Mouse (Mus musculus): ENCODE results near the gene Atg9a. TPM values are rescaled to one million over a fixed set of nuclear protein-coding genes. Genes with fewer than 3 reads are reported as not detected.

The Atg9a gene
- total and polyA plus RNA-seq, 3 experiments: 4.4 to 15.6 (median 12.9) TPM

GRCm38 (mm10) chr1:75239591-75239990 lies 47.6 kb upstream of the Atg9a start:
- Histone ChIP-seq H3K9me3 (replicated peaks; ENCODE audit: low read length) (no peaks in the 10 kb centered on the region), H3K4me2 (ENCODE audit: insufficient read depth, low read depth, poor library complexity, severe bottlenecking) (no peak overlapping the region), H3K36me3 (replicated peaks in 1 of 2; ENCODE audit: control insufficient read depth in 1 of 2, insufficient read depth in 1 of 2, low read length in 1 of 2) (peaks cover 33 to 59% of the 10 kb centered on the region in 2 experiments), H3K4me3 (replicated peaks in 1 of 3; ENCODE audit: low read depth in 2 of 3, low read length in 2 of 3, poor library complexity in 1 of 3) (no peak overlapping the region), H3K79me2 (replicated peaks; ENCODE audit: control insufficient read depth, extremely low read depth, insufficient read depth, poor library complexity, severe bottlenecking) (no peaks in the 10 kb centered on the region; the same call in 1 of the 2 replicates), H3K4me1 (ENCODE audit: control insufficient read depth in 1 of 2, insufficient read depth in 2 of 2) (peaks cover 7 to 27% of the 10 kb centered on the region in 2 experiments), H3K27me3 (replicated peaks) (no peaks in the 10 kb centered on the region), H3K27ac (ENCODE audit: insufficient read depth, low read depth) (no peak overlapping the region), H3K9ac (ENCODE audit: insufficient read depth, low read depth) (no peak overlapping the region)
- DNase-seq (ENCODE audit: extremely low read depth): no peak
- dilution Hi-C loops (cut with MboI; ENCODE audit: extremely low pct_ligation_motif_present, extremely low pct_unique_long_range_greater_than_20kb, low sequenced_read_pairs): no loop called here
- TF ChIP-seq POLR2A (IDR thresholded peaks at IDR 0.05; ENCODE audit: low read depth, low read length): no peak
- no peak for TF ChIP-seq RCOR1 (conservative IDR thresholded peaks at IDR 0.05; ENCODE audit: low read depth, low read length)
- no peak for TF ChIP-seq USF2 (conservative IDR thresholded peaks at IDR 0.05; ENCODE audit: low read depth, low read length)
- no peak for TF ChIP-seq UBTF (IDR thresholded peaks at IDR 0.05; ENCODE audit: low read depth, low read length)
- TF ChIP-seq ZNF384 (IDR thresholded peaks at IDR 0.05; ENCODE audit: low read depth, low read length): no peak
- TF ChIP-seq NRF1 (IDR thresholded peaks at IDR 0.05; ENCODE audit: low read depth, low read length): no peak
- TF ChIP-seq HCFC1 (IDR thresholded peaks at IDR 0.05; ENCODE audit: low read depth, low read length): no peak
- no peak for TF ChIP-seq MEF2A (IDR thresholded peaks at IDR 0.05; ENCODE audit: borderline replicate concordance, low read depth, low read length)
- TF ChIP-seq CTCF (conservative IDR thresholded peaks at IDR 0.05 in 1 of 2, IDR thresholded peaks at IDR 0.05 in 1 of 2; ENCODE audit: low read depth in 2 of 2, low read length in 2 of 2): no peak
- TF ChIP-seq SMC3 (IDR thresholded peaks at IDR 0.05; ENCODE audit: low read depth, low read length): no peak
- TF ChIP-seq CHD2 (IDR thresholded peaks at IDR 0.05; ENCODE audit: low read length): no peak
- TF ChIP-seq IRF4 (IDR thresholded peaks at IDR 0.05; ENCODE audit: low read depth, low read length): no peak
- no peak for TF ChIP-seq ELF1 (IDR thresholded peaks at IDR 0.05; ENCODE audit: low read depth, low read length)
- TF ChIP-seq KAT2A (IDR thresholded peaks at IDR 0.05; ENCODE audit: insufficient replicate concordance, low read length): no peak
- no peak for TF ChIP-seq ETS1 (conservative IDR thresholded peaks at IDR 0.05; ENCODE audit: low read depth, low read length)
- TF ChIP-seq EP300 (IDR thresholded peaks at IDR 0.05; ENCODE audit: low read length): no peak
- no peak for TF ChIP-seq RAD21 (IDR thresholded peaks at IDR 0.05; ENCODE audit: low read depth, low read length)
- no peak for TF ChIP-seq GABPA (IDR thresholded peaks at IDR 0.05; ENCODE audit: insufficient replicate concordance, low read depth, low read length)
- in situ Hi-C loops (cut with MboI; ENCODE audit: low pct_ligation_motif_present, low pct_unique_long_range_greater_than_20kb, low sequenced_read_pairs): no loop called here

GRCm38 (mm10) chr1:75236117-75237050 lies 44.4 kb upstream of the Atg9a start, which contains the start of gene Dnajb2:
TSS of gene Dnajb2 (plus strand) at chr1:75236406.
- H3K27me3 ChIP-seq (replicated peaks): no peaks in the 10 kb centered on the region
- H3K9me3 ChIP-seq (replicated peaks; ENCODE audit: low read length): no peaks in the 10 kb centered on the region
- H3K4me3 ChIP-seq (replicated peaks in 1 of 3; ENCODE audit: low read depth in 2 of 3, low read length in 2 of 3, poor library complexity in 1 of 3): peak within 1 kb of the TSS; percentile 77 to 82 (median 80)
- H3K9ac ChIP-seq (ENCODE audit: insufficient read depth, low read depth): peak within 1 kb of the TSS; percentile 83
- H3K79me2 ChIP-seq (replicated peaks; ENCODE audit: control insufficient read depth, extremely low read depth, insufficient read depth, poor library complexity, severe bottlenecking): no peaks in the 10 kb centered on the region; the same call in 1 of the 2 replicates
- dilution Hi-C loops (cut with MboI; ENCODE audit: extremely low pct_ligation_motif_present, extremely low pct_unique_long_range_greater_than_20kb, low sequenced_read_pairs) (no loop called here), in situ Hi-C loops (cut with MboI; ENCODE audit: low pct_ligation_motif_present, low pct_unique_long_range_greater_than_20kb, low sequenced_read_pairs) (no loop called here)
- DNase-seq (ENCODE audit: extremely low read depth): peak; percentile 92
- H3K4me2 ChIP-seq (ENCODE audit: insufficient read depth, low read depth, poor library complexity, severe bottlenecking): peak within 1 kb of the TSS; percentile 72
- peak within 1 kb of the TSS; percentile 82 for H3K27ac ChIP-seq (ENCODE audit: insufficient read depth, low read depth)
- H3K36me3 ChIP-seq (replicated peaks in 1 of 2; ENCODE audit: control insufficient read depth in 1 of 2, insufficient read depth in 1 of 2, low read length in 1 of 2): peaks cover 17 to 31% of the 10 kb centered on the region in 2 experiments
- H3K4me1 ChIP-seq (ENCODE audit: control insufficient read depth in 1 of 2, insufficient read depth in 2 of 2): peaks cover 11 to 37% of the 10 kb centered on the region in 2 experiments
- TF ChIP-seq POLR2A (IDR thresholded peaks at IDR 0.05; ENCODE audit: low read depth, low read length): peak; percentile 83
- TF ChIP-seq EP300 (IDR thresholded peaks at IDR 0.05; ENCODE audit: low read length): no peak
- TF ChIP-seq JUND (conservative IDR thresholded peaks at IDR 0.05; ENCODE audit: low read depth, low read length): no peak
- TF ChIP-seq CTCF (conservative IDR thresholded peaks at IDR 0.05 in 1 of 2, IDR thresholded peaks at IDR 0.05 in 1 of 2; ENCODE audit: low read depth in 2 of 2, low read length in 2 of 2): no peak
- peak; percentile 87 for TF ChIP-seq GABPA (IDR thresholded peaks at IDR 0.05; ENCODE audit: insufficient replicate concordance, low read depth, low read length)
- peak; percentile 72 for TF ChIP-seq ZMIZ1 (IDR thresholded peaks at IDR 0.05; ENCODE audit: low read depth, low read length)
- TF ChIP-seq ELF1 (IDR thresholded peaks at IDR 0.05; ENCODE audit: low read depth, low read length): 0 out of 2 replicates have a peak, but pooled peaks have one; percentile 25
- no peak for TF ChIP-seq KAT2A (IDR thresholded peaks at IDR 0.05; ENCODE audit: insufficient replicate concordance, low read length)
- no peak for TF ChIP-seq POLR2AphosphoS2 (IDR thresholded peaks at IDR 0.05; ENCODE audit: low read depth, low read length)
- no peak for TF ChIP-seq ZKSCAN1 (IDR thresholded peaks at IDR 0.05; ENCODE audit: borderline replicate concordance, low read depth, low read length)
- 0 out of 2 replicates have a peak, but pooled peaks have one; percentile 44 for TF ChIP-seq TBP (conservative IDR thresholded peaks at IDR 0.05; ENCODE audit: low read depth, low read length)
- TF ChIP-seq MAZ (IDR thresholded peaks at IDR 0.05; ENCODE audit: low read depth, low read length): 0 out of 2 replicates have a peak, but pooled peaks have one; percentile 22
- TF ChIP-seq IRF4 (IDR thresholded peaks at IDR 0.05; ENCODE audit: low read depth, low read length): peak; percentile 48; the same call in 1 of the 2 replicates
- no peak for TF ChIP-seq RCOR1 (conservative IDR thresholded peaks at IDR 0.05; ENCODE audit: low read depth, low read length)
- no peak for TF ChIP-seq CHD1 (IDR thresholded peaks at IDR 0.05; ENCODE audit: low read depth, low read length)
- TF ChIP-seq HCFC1 (IDR thresholded peaks at IDR 0.05; ENCODE audit: low read depth, low read length): peak; percentile 48
- no peak for TF ChIP-seq E2F4 (IDR thresholded peaks at IDR 0.05; ENCODE audit: insufficient replicate concordance, low read depth, low read length)
- TF ChIP-seq RAD21 (IDR thresholded peaks at IDR 0.05; ENCODE audit: low read depth, low read length): no peak
- TF ChIP-seq USF1 (IDR thresholded peaks at IDR 0.05; ENCODE audit: low read depth, low read length): no peak
- TF ChIP-seq MYC (IDR thresholded peaks at IDR 0.05; ENCODE audit: low read depth, low read length): no peak
